Mouse (Mus musculus): ENCODE data around the gene Dact1.
A peak's percentile ranks its signal among the peaks of the same experiment; 100 is the strongest.

Gene Dact1

GRCm38 (mm10) chr12:71309581-71310067 lies at the start of gene Dact1:
TSS of gene Dact1 (plus strand) at chr12:71309884.
- peak; percentile 70 for DNase-seq (ENCODE audit: low spot score in 2 of 2)

GRCm38 (mm10) chr12:71264211-71264610 lies 45.5 kb upstream of the Dact1 start:
- DNase-seq (ENCODE audit: low spot score in 2 of 2): no peak

- no peak for DNase-seq (ENCODE audit: low spot score in 2 of 2)
Measured at GRCm38 (mm10) chr12:71269367-71269766, 40.3 kb upstream of the Dact1 start.

DNA sequence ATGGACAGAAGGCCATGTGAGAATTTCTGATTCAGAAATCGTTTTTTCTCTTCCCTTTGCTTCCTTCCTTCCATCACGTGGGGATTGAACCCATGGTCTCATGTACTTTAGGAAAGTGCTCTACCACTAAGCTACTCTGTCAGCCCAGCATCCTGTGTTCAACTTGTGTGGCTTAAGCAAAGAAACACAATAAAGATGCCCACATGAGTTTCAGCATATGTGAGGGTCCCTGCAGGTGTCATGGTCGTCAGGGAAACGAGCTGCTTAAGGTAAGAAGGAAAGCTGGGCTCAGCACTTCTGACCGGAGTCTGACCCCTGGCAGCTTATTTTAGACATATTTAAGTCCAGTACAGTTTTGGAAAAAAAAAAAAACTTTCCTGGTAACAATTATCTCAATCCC lies 38.6 kb upstream of the Dact1 start:
- no peak for DNase-seq (ENCODE audit: low spot score in 2 of 2)

- DNase-seq (ENCODE audit: low spot score in 2 of 2): no peak
Measured at GRCm38 (mm10) chr12:71274519-71275237, 35.0 kb upstream of the Dact1 start.

GRCm38 (mm10) chr12:71275906-71276595 lies 33.6 kb upstream of the Dact1 start:
- no peak for DNase-seq (ENCODE audit: low spot score in 2 of 2)

DNA sequence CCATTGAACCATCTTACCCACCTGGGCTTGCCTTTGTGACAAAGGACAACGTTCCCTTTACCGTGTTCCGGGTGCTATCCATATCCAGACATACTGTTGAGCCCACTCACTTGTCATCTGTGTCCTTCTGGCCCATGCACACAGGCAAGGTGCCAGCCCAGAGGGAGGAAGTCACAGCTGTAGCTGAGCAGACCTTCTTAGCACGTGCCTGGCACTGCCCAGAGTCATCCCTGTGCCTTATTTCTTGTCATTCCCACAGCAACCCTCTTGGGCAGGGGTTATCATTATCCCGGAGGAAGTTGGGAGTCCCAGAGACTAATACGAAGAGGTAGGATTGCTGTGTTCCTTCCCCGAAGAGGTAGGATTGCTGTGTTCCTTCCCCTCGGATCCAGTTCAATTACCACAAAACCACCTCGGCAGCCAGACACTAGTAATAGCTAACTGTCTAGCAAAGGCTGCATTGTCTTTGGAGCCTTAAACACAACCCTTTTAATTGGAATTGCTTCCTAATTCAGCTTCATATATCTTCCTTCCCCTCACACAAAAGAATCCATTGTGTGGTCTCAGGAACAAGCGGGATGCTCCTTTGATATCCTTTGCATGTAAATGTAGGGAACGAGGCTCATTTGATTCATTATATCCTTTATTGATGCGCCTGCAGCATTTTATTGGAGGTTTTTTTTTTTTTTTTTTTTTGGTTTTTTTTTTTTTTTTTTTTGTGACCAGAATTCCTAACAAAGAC lies 30.0 kb upstream of the Dact1 start:
- DNase-seq (ENCODE audit: low spot score in 2 of 2): no peak

DNA sequence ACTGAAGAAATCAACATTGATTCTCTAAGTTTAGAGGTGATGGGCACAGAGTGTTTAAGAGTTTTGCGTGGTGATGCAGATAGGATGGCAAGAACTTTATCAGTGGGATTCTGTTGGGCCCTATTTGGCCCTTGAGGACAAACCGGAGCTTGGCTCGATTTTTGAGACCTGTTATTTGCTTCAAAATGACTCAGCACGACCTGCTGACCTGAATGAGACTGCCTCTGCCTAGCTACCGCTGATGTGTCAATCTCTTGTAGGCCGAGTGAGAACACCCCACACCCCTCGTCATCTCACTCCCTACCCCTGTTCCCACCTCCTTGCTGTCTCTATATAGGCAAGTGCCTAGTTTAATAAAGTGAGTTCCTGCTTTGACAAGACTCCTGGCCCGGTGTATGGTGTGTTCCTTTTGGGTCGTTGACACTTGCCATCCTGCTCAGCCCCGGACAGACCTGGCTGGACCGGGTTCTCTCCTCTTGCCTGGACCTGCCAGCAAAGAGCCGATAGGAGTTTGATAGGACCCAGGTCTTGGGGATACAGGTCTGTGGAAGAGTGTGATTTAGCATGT lies 28.4 kb upstream of the Dact1 start:
- DNase-seq (ENCODE audit: low spot score in 2 of 2): no peak

DNA sequence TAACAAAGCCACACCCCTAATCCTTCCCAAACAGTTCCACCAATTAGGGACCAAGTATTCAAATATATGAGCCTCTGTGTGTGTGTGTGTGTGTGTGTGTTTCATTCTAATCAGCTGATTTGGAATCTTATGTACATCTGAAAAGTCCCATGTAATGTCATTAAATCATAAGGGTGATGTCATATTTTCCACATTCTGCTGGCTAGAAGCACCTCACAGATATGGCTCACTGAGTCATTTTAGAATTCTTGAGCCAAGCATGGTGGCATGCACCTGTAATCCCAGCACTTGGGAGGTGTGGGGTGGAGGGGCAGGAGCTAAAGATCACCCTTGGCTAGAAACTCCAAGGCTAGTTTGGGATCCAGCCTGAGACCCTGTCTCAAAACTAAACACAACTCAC lies 24.3 kb upstream of the Dact1 start:
- DNase-seq (ENCODE audit: low spot score in 2 of 2): no peak

- no peak for DNase-seq (ENCODE audit: low spot score in 2 of 2)
Measured at GRCm38 (mm10) chr12:71290460-71290859, 19.2 kb upstream of the Dact1 start.

- DNase-seq (ENCODE audit: low spot score in 2 of 2): no peak
Measured at GRCm38 (mm10) chr12:71293960-71294942, 15.4 kb upstream of the Dact1 start.

- DNase-seq (ENCODE audit: low spot score in 2 of 2): no peak
Measured at GRCm38 (mm10) chr12:71296849-71297535, 12.7 kb upstream of the Dact1 start.

- DNase-seq (ENCODE audit: low spot score in 2 of 2): peak in 1 of 2 experiments; percentile 25
Measured at GRCm38 (mm10) chr12:71310068-71310931, 616 bp downstream of the Dact1 start.

DNA sequence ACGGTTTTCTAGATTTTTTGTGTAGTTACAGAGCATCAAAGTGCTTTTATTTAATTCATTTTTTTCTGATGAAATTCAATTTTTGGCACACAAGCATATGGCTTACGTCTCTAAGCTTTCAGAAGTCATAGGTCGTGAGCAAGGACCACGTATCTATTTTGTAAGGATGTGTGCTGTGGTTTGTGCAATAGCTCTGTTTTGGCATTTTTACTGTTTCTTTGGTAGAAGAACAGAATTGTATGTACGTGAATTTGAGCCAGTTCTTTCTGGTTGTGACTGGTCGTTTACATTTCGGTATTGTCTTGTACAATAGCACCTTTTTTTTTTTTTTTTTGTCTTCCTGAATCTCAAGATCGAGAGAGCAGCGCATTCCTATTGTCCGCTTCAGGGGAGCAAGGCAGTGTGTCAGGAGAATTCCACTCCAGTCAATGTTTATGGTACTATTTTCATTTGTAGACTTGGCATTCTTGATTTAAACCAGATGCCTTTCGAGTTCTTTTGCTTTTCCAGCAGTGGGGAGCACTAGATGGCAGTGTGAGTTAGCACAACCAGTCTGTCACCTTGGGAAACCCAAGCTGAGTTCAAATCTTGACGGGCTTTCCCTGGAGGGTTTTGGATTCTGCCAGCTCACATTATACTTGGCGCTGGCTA lies 1.7 kb downstream of the Dact1 start:
- peak in 1 of 2 experiments; percentile 24 for DNase-seq (ENCODE audit: low spot score in 2 of 2)

DNA sequence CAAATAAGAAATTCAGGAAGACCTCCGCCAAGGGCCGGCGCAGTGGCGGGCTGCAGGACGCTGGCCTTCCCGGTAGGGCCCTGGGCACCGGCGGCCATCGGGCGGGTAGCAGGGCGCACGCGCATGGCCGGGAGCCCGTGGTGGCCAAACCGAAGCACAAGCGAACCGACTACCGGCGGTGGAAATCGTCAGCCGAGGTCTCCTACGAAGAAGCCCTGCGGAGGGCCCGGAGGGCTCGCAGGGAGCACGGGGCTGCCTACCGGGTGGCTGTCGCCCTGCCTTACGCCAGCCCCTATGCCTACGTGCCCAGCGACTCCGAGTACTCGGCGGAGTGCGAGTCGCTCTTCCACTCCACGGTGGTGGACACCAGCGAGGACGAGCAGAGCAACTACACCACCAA lies 8.6 kb downstream of the Dact1 start:
- DNase-seq (ENCODE audit: low spot score in 2 of 2): no peak

DNA sequence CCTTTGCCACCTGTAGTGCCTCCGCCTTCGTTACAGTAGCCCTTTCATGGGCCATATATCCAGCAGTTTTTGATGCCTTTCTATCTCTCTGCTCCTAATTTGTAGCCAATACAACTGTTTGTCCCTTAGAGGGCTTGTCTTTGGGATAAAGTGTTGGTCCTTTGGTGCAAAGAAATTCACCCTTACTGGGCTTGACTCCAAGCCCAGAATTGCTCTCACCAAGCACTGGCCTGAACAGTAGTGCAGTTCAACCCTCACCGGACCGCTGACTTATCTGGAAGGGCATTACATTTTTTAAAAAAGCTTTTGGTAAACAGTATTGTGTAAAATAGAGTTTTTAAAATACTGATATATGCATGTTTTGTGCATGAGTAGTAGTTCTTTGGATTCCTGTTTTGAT lies 9.9 kb downstream of the Dact1 start:
- no peak for DNase-seq (ENCODE audit: low spot score in 2 of 2)

- DNase-seq (ENCODE audit: low spot score in 2 of 2): no peak
Measured at GRCm38 (mm10) chr12:71332646-71333045, 23.0 kb downstream of the Dact1 start.

GRCm38 (mm10) chr12:71333561-71333960 lies 23.9 kb downstream of the Dact1 start:
- DNase-seq (ENCODE audit: low spot score in 2 of 2): no peak

Measured in urinary bladder, postnatal 4 days (tissue).